ENCODE assay signal across 8 mouse cellular contexts in the genomic region with DNA sequence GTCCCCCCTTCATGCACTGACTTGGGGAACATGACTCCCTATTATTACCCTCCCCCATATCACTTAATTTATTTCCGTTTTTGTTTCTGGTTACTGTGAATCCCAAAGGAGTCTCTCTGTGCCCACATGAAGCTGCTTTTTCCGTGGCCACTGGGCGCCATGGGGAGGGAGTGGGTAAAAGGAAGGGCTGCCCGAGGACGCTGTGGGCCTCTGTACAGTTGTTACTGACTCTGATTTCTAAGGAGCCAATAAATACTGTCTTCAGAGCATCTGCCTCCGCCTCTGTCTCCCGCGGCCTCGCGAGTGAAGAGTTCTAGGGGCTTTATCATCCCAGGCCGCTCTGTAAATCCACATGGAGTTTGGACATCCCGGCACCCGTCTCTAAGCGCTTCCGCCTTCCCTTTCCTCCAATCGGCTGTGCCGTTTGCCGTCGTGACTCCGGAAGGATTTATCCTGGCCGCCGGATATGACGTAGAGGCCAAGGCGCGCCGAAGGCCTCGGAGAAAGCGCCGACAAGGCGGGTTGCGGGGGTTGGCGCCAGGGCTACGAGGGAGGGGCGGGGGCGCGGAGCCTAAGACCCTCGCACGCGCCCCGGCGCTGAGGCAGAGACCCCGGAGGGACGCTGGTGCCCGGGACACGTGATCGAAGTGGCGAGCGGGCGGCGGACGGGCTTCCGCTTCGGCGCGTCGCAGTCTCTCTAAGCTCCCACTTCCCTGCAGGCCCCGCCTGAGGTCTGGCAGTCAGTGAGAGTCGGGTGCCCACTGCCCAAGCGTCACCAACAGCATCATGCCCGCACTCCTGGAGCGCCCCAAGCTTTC. TPM values are rescaled to one million over a fixed set of nuclear protein-coding genes. Genes with fewer than 3 reads are reported as not detected.
DNase-seq lines count a peak whose midpoint lies in the region; ATAC-seq lines count a peak whose summit lies in the region.

Gps2 (plus strand) TSS at position 335 of the 818 bp plus-strand sequence.

- H3K9ac ChIP-seq in hindbrain, embryonic 12.5 days = peak within 1 kb of the TSS; percentile 88

- H3K4me3 ChIP-seq in hindbrain, embryonic 12.5 days = peak within 1 kb of the TSS; percentile 77

- peak within 1 kb of the TSS; percentile 96 for H3K4me2 ChIP-seq in hindbrain, embryonic 12.5 days (replicated peaks)

- ATAC-seq in hindbrain, embryonic 12.5 days (ENCODE audit: low FRiP score) = peak; percentile 79

- H3K36me3 ChIP-seq in hindbrain, embryonic 12.5 days = peaks cover 85% of the 10 kb centered on the region

- peak within 1 kb of the TSS; percentile 88 for H3K27ac ChIP-seq in hindbrain, embryonic 12.5 days

- H3K9me3 ChIP-seq in hindbrain, embryonic 12.5 days (replicated peaks) = no peaks in the 10 kb centered on the region

- peak; percentile 98 for DNase-seq in R1 (ENCODE audit: low read depth, low spot score)
- peak; percentile 93 to 94 for DNase-seq in cerebellum, postnatal 14 days
- DNase-seq in frontal cortex, postnatal 14 days (ENCODE audit: low spot score in 2 of 2) = peak; percentile 90 to 92
- peak; percentile 93 to 95 for DNase-seq in layer of hippocampus, postnatal 14 days (ENCODE audit: low spot score in 2 of 2)
- peak; percentile 95 for DNase-seq in lung, postnatal 10 days
- peak; percentile 89 for DNase-seq in ovary, postnatal 36 days (ENCODE audit: low spot score)
- peak; percentile 92 for DNase-seq in thymus, postnatal 14 days

- no peaks in the 10 kb centered on the region for H3K27me3 ChIP-seq in hindbrain, embryonic 12.5 days

- peaks cover 31% of the 10 kb centered on the region for H3K4me1 ChIP-seq in hindbrain, embryonic 12.5 days

- 2% methylated on average over 61 of the region's 61 CpGs for WGBS in hindbrain, embryonic 12.5 days

RNA-seq across cellular contexts. Expression of gene Gps2, which starts in this region (rescaled TPM):
- polyA plus RNA-seq in hindbrain, embryonic 12.5 days (2016; fragmentation: Nextera tagmentation; extraction: Ambion mirVana) = 84.7 and 90.1 TPM in 2 replicates
- total RNA-seq in layer of hippocampus, postnatal 14 days (2021) = 10 to 100 TPM; 28.5 to 29.3 TPM

Comparison
In these comparisons a context has a peak if more than half of its experiments do, and no peak if none do; other contexts are left out.
1. Peak in every context shown above with its lines: DNase-seq, ATAC-seq, H3K4me3 ChIP-seq and H3K27ac ChIP-seq.